Mouse (Mus musculus): ENCODE measurements around the gene 2310011J03Rik. TPM values are rescaled to one million over a fixed set of nuclear protein-coding genes. Genes with fewer than 3 reads are reported as not detected.
A peak's percentile ranks its signal among the peaks of the same experiment; 100 is the strongest.

2310011J03Rik gene
- polyA plus RNA-seq, 1 experiment from 2014 or later: 27.4 TPM

- Histone ChIP-seq H3K36me3 (replicated peaks; ENCODE audit: insufficient read depth, low read length) (peaks cover 60% of the 10 kb centered on the region), H3K27me3 (ENCODE audit: insufficient read depth, low read length) (no peaks in the 10 kb centered on the region), H3K27ac (ENCODE audit: low read depth) (no peak overlapping the region), H3K4me1 (ENCODE audit: insufficient read depth) (peaks cover 45% of the 10 kb centered on the region), H3K4me2 (ENCODE audit: low read depth, low read length) (no peak overlapping the region), H3K4me3 (ENCODE audit: low read depth, low read length) (no peak overlapping the region), H3K9ac (replicated peaks) (no peak overlapping the region), H3K9me3 (ENCODE audit: low read length) (no peaks in the 10 kb centered on the region)
- TF ChIP-seq EP300 (IDR thresholded peaks at IDR 0.05; ENCODE audit: low read depth): no peak
- ATAC-seq: no peak
- 85% methylated on average over 3 of the region's 3 CpGs for WGBS (ENCODE audit: insufficient replicate concordance)
- no peak for DNase-seq
These were observed 46.5 kb downstream of the 2310011J03Rik start for GRCm38 (mm10) chr10:80273847-80274246.

GRCm38 (mm10) chr10:80271870-80272585, 48.3 kb downstream of the 2310011J03Rik start:
- Histone ChIP-seq H3K27ac (ENCODE audit: low read depth) (peak overlapping the region; percentile 92), H3K4me3 (ENCODE audit: low read depth, low read length) (no peak overlapping the region), H3K27me3 (ENCODE audit: insufficient read depth, low read length) (no peaks in the 10 kb centered on the region), H3K9me3 (ENCODE audit: low read length) (no peaks in the 10 kb centered on the region), H3K9ac (replicated peaks) (peak overlapping the region; percentile 63), H3K4me2 (ENCODE audit: low read depth, low read length) (peak overlapping the region; percentile 52), H3K4me1 (ENCODE audit: insufficient read depth) (peaks cover 60% of the 10 kb centered on the region), H3K36me3 (replicated peaks; ENCODE audit: insufficient read depth, low read length) (peaks cover 54% of the 10 kb centered on the region)
- no peak for TF ChIP-seq CTCF (IDR thresholded peaks at IDR 0.05; ENCODE audit: low read depth)
- TF ChIP-seq EP300 (IDR thresholded peaks at IDR 0.05; ENCODE audit: low read depth): no peak
- ATAC-seq: no peak
- WGBS (ENCODE audit: insufficient replicate concordance): 72% methylated on average over 8 of the region's 8 CpGs
- DNase-seq: peak; percentile 32

- H3K4me1 ChIP-seq (ENCODE audit: insufficient read depth): peaks cover 68% of the 10 kb centered on the region
- peak overlapping the region; percentile 92 for H3K27ac ChIP-seq (ENCODE audit: low read depth)
- H3K9me3 ChIP-seq (ENCODE audit: low read length): no peaks in the 10 kb centered on the region
- peak overlapping the region; percentile 63 for H3K9ac ChIP-seq (replicated peaks)
- no peak overlapping the region; the same call in 1 of the 2 replicates for H3K4me3 ChIP-seq (ENCODE audit: low read depth, low read length)
- TF ChIP-seq EP300 (IDR thresholded peaks at IDR 0.05; ENCODE audit: low read depth): no peak
- no peak for TF ChIP-seq CTCF (IDR thresholded peaks at IDR 0.05; ENCODE audit: low read depth)
- H3K4me2 ChIP-seq (ENCODE audit: low read depth, low read length): peak overlapping the region; percentile 52
- ATAC-seq: peak; percentile 3; the same call in 1 of the 2 replicates
- H3K27me3 ChIP-seq (ENCODE audit: insufficient read depth, low read length): no peaks in the 10 kb centered on the region
- 52% methylated on average over 5 of the region's 5 CpGs for WGBS (ENCODE audit: insufficient replicate concordance)
- peaks cover 51% of the 10 kb centered on the region for H3K36me3 ChIP-seq (replicated peaks; ENCODE audit: insufficient read depth, low read length)
- no peak for DNase-seq
These were observed 49.0 kb downstream of the 2310011J03Rik start for GRCm38 (mm10) chr10:80271186-80271843.

DNA sequence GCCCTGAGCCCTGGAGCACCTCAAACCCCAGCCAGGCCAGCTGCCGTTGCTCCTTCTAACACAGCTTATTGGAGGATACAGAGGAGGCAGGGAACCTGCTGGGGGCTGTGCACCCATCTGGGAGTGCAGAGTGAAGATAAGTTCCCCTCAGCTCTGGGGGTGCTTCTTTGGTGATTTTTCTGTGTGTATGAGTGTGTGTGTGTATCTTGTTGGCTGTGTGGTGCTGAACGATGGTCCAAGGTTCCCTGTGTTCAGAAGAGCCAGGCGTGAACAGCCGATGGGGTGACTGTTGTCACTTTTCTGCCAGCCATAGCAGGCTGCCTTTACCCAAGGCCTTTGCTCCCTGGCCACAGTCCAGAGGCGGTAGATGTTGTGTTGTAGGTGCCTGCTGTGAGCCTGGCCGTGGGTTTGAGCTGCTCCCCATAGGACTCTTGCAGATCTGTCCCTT, 49.6 kb downstream of the 2310011J03Rik start:
- H3K27me3 ChIP-seq (ENCODE audit: insufficient read depth, low read length): no peaks in the 10 kb centered on the region
- DNase-seq (peak; percentile 68), ATAC-seq (peak; percentile 77)
- WGBS (ENCODE audit: insufficient replicate concordance): 29% methylated on average over 6 of the region's 6 CpGs
- H3K4me2 ChIP-seq (ENCODE audit: low read depth, low read length): peak overlapping the region; percentile 52
- no peak overlapping the region; the same call in 1 of the 2 replicates for H3K4me3 ChIP-seq (ENCODE audit: low read depth, low read length)
- TF ChIP-seq EP300 (IDR thresholded peaks at IDR 0.05; ENCODE audit: low read depth) (peak; percentile 33; the same call in 1 of the 2 replicates), CTCF (IDR thresholded peaks at IDR 0.05; ENCODE audit: low read depth) (no peak)
- H3K36me3 ChIP-seq (replicated peaks; ENCODE audit: insufficient read depth, low read length): peaks cover 45% of the 10 kb centered on the region
- H3K9ac ChIP-seq (replicated peaks): peak overlapping the region; percentile 63
- H3K27ac ChIP-seq (ENCODE audit: low read depth): peak overlapping the region; percentile 92
- peaks cover 73% of the 10 kb centered on the region for H3K4me1 ChIP-seq (ENCODE audit: insufficient read depth)
- H3K9me3 ChIP-seq (ENCODE audit: low read length): no peaks in the 10 kb centered on the region

GRCm38 (mm10) chr10:80270099-80270498, 50.2 kb downstream of the 2310011J03Rik start:
- ATAC-seq (0 out of 2 replicates have a peak, but pooled peaks have one; percentile 10), DNase-seq (no peak)
- Histone ChIP-seq H3K4me1 (ENCODE audit: insufficient read depth) (peaks cover 76% of the 10 kb centered on the region), H3K36me3 (replicated peaks; ENCODE audit: insufficient read depth, low read length) (peaks cover 41% of the 10 kb centered on the region), H3K9ac (replicated peaks) (peak overlapping the region; percentile 63), H3K4me2 (ENCODE audit: low read depth, low read length) (peak overlapping the region; percentile 52), H3K4me3 (ENCODE audit: low read depth, low read length) (no peak overlapping the region), H3K27me3 (ENCODE audit: insufficient read depth, low read length) (no peaks in the 10 kb centered on the region), H3K9me3 (ENCODE audit: low read length) (no peaks in the 10 kb centered on the region), H3K27ac (ENCODE audit: low read depth) (peak overlapping the region; percentile 92)
- TF ChIP-seq CTCF (IDR thresholded peaks at IDR 0.05; ENCODE audit: low read depth): no peak
- TF ChIP-seq EP300 (IDR thresholded peaks at IDR 0.05; ENCODE audit: low read depth): no peak
- WGBS (ENCODE audit: insufficient replicate concordance): 67% methylated on average over 2 of the region's 2 CpGs

Small RNAs within 50 kb of the gene (microRNA-seq; reads per million reads assigned to microRNA genes)
- gene Mir6911: not detected

Other genes starting within 250 kb of the 2310011J03Rik start
- 7.4 and 8.7 TPM in 2 replicates for gene Sbno2, start 215.0 kb downstream of the 2310011J03Rik start, polyA plus RNA-seq (2015; fragmentation: Nextera tagmentation; extraction: Ambion mirVana)
- 9.1 and 11.2 TPM in 2 replicates for gene Stk11, start 204.7 kb downstream of the 2310011J03Rik start, polyA plus RNA-seq (2015; fragmentation: Nextera tagmentation; extraction: Ambion mirVana)
- 537 and 576 TPM in 2 replicates for gene Atp5d, start 181.9 kb downstream of the 2310011J03Rik start, polyA plus RNA-seq (2015; fragmentation: Nextera tagmentation; extraction: Ambion mirVana)
- 0.11 and 0.18 TPM in 2 replicates for gene Cbarp, start 179.7 kb downstream of the 2310011J03Rik start, polyA plus RNA-seq (2015; fragmentation: Nextera tagmentation; extraction: Ambion mirVana)
- gene Midn, start 172.3 kb downstream of the 2310011J03Rik start, polyA plus RNA-seq (2015; fragmentation: Nextera tagmentation; extraction: Ambion mirVana): 3.0 and 4.3 TPM in 2 replicates
- 87.0 and 93.3 TPM in 2 replicates for gene Cirbp, start 154.6 kb downstream of the 2310011J03Rik start, polyA plus RNA-seq (2015; fragmentation: Nextera tagmentation; extraction: Ambion mirVana)
- 6.7 and 6.8 TPM in 2 replicates for gene 1600002K03Rik, start 147.6 kb downstream of the 2310011J03Rik start, polyA plus RNA-seq (2015; fragmentation: Nextera tagmentation; extraction: Ambion mirVana)
- 0.15 and 0.18 TPM in 2 replicates for gene Efna2, start 141.1 kb downstream of the 2310011J03Rik start, polyA plus RNA-seq (2015; fragmentation: Nextera tagmentation; extraction: Ambion mirVana)
- gene Mum1, start 94.1 kb downstream of the 2310011J03Rik start, polyA plus RNA-seq (2015; fragmentation: Nextera tagmentation; extraction: Ambion mirVana): 9.8 and 13.3 TPM in 2 replicates
- gene Ndufs7, start 71.4 kb downstream of the 2310011J03Rik start, polyA plus RNA-seq (2015; fragmentation: Nextera tagmentation; extraction: Ambion mirVana): 313 and 321 TPM in 2 replicates
- gene Gamt, start 59.5 kb downstream of the 2310011J03Rik start, polyA plus RNA-seq (2015; fragmentation: Nextera tagmentation; extraction: Ambion mirVana): 93.9 and 101 TPM in 2 replicates
- 19.5 and 21.8 TPM in 2 replicates for gene Dazap1, start 59.1 kb downstream of the 2310011J03Rik start, polyA plus RNA-seq (2015; fragmentation: Nextera tagmentation; extraction: Ambion mirVana)
- 453 and 466 TPM in 2 replicates for gene Rps15, start 28.1 kb downstream of the 2310011J03Rik start, polyA plus RNA-seq (2015; fragmentation: Nextera tagmentation; extraction: Ambion mirVana)
- gene Apc2, start 24.6 kb downstream of the 2310011J03Rik start, polyA plus RNA-seq (2015; fragmentation: Nextera tagmentation; extraction: Ambion mirVana): 0.05 and 0.20 TPM in 2 replicates
- 5.6 TPM in 2 replicates for gene Pcsk4, start 9.0 kb upstream of the 2310011J03Rik start, polyA plus RNA-seq (2015; fragmentation: Nextera tagmentation; extraction: Ambion mirVana)
- gene Reep6, start 9.4 kb upstream of the 2310011J03Rik start, polyA plus RNA-seq (2015; fragmentation: Nextera tagmentation; extraction: Ambion mirVana): 167 and 174 TPM in 2 replicates
- 1.5 and 1.8 TPM in 2 replicates for gene Adamtsl5, start 27.9 kb upstream of the 2310011J03Rik start, polyA plus RNA-seq (2015; fragmentation: Nextera tagmentation; extraction: Ambion mirVana)
- gene Plk5, start 35.9 kb upstream of the 2310011J03Rik start, polyA plus RNA-seq (2015; fragmentation: Nextera tagmentation; extraction: Ambion mirVana): 0.08 and 0.20 TPM in 2 replicates
- 0.72 and 0.99 TPM in 2 replicates for gene Mex3d, start 67.1 kb upstream of the 2310011J03Rik start, polyA plus RNA-seq (2015; fragmentation: Nextera tagmentation; extraction: Ambion mirVana)
- 33.4 and 33.5 TPM in 2 replicates for gene Mbd3, start 79.0 kb upstream of the 2310011J03Rik start, polyA plus RNA-seq (2015; fragmentation: Nextera tagmentation; extraction: Ambion mirVana)
- gene Uqcr11, start 86.3 kb upstream of the 2310011J03Rik start, polyA plus RNA-seq (2015; fragmentation: Nextera tagmentation; extraction: Ambion mirVana): 753 and 771 TPM in 2 replicates
- 28.2 and 29.5 TPM in 2 replicates for gene Tcf3, start 113.1 kb upstream of the 2310011J03Rik start, polyA plus RNA-seq (2015; fragmentation: Nextera tagmentation; extraction: Ambion mirVana)
- not detected in 2 replicates for gene Onecut3, start 174.3 kb upstream of the 2310011J03Rik start, polyA plus RNA-seq (2015; fragmentation: Nextera tagmentation; extraction: Ambion mirVana)
- not detected in 2 replicates for gene Atp8b3, start 218.6 kb upstream of the 2310011J03Rik start, polyA plus RNA-seq (2015; fragmentation: Nextera tagmentation; extraction: Ambion mirVana)
- gene Rexo1, start 241.0 kb upstream of the 2310011J03Rik start, polyA plus RNA-seq (2015; fragmentation: Nextera tagmentation; extraction: Ambion mirVana): 7.4 and 8.1 TPM in 2 replicates